ENCODE assay signal across 8 mouse cellular contexts in genomic region chr10:84059646-84060491, GRCm38 (mm10).
DNase-seq lines count a peak whose midpoint lies in the region; ATAC-seq lines count a peak whose summit lies in the region.

No protein-coding gene starts in this region.

- H3K36me3 ChIP-seq in midbrain, embryonic 10.5 days: no peaks in the 10 kb centered on the region
- H3K36me3 ChIP-seq in midbrain, embryonic 16.5 days (ENCODE audit: control insufficient read depth, insufficient read depth, low read length): no peaks in the 10 kb centered on the region
- no peaks in the 10 kb centered on the region for H3K36me3 ChIP-seq in hindbrain, embryonic 10.5 days
- H3K36me3 ChIP-seq in neural tube, embryonic 11.5 days (ENCODE audit: control insufficient read depth, insufficient read depth, low read length): no peaks in the 10 kb centered on the region

- no peaks in the 10 kb centered on the region for H3K9me3 ChIP-seq in midbrain, embryonic 10.5 days (replicated peaks)
- no peaks in the 10 kb centered on the region for H3K9me3 ChIP-seq in midbrain, embryonic 16.5 days (replicated peaks; ENCODE audit: control insufficient read depth, low read length, poor library complexity, severe bottlenecking)
- no peaks in the 10 kb centered on the region for H3K9me3 ChIP-seq in hindbrain, embryonic 10.5 days
- no peaks in the 10 kb centered on the region for H3K9me3 ChIP-seq in neural tube, embryonic 11.5 days (ENCODE audit: control insufficient read depth, low read length)

- H3K4me3 ChIP-seq in midbrain, embryonic 10.5 days: no peak overlapping the region
- H3K4me3 ChIP-seq in midbrain, embryonic 16.5 days (ENCODE audit: low read depth, low read length): no peak overlapping the region
- H3K4me3 ChIP-seq in hindbrain, embryonic 10.5 days: no peak overlapping the region
- no peak overlapping the region for H3K4me3 ChIP-seq in neural tube, embryonic 11.5 days (ENCODE audit: low read depth, low read length)

- no peak; the same call in 1 of the 2 replicates for ATAC-seq in midbrain, embryonic 16.5 days
- ATAC-seq in neural tube, embryonic 11.5 days (ENCODE audit: insufficient read depth, low FRiP score, low TSS enrichment): peak; percentile 60; the same call in 1 of the 2 replicates

- peak; percentile 55 for DNase-seq in midbrain, embryonic 10.5 days (ENCODE audit: low spot score)
- peak; percentile 67 for DNase-seq in embryo, embryonic 10.5 days (ENCODE audit: low spot score)
- peak; percentile 39 for DNase-seq in hindbrain, embryonic 10.5 days (ENCODE audit: low spot score)
- DNase-seq in neural tube, embryonic 11.5 days (ENCODE audit: low spot score): peak; percentile 47
- DNase-seq in left cerebral cortex, postnatal 14 days (ENCODE audit: low spot score in 2 of 2): no peak
- DNase-seq in adrenal gland, adult 2 months: no peak
- DNase-seq in spleen, adult 18-20 months: no peak

- no peak overlapping the region for H3K4me2 ChIP-seq in midbrain, embryonic 16.5 days (ENCODE audit: low read length)
- H3K4me2 ChIP-seq in neural tube, embryonic 11.5 days (ENCODE audit: low read depth): no peak overlapping the region

- H3K9ac ChIP-seq in midbrain, embryonic 16.5 days (ENCODE audit: low read depth, low read length): no peak overlapping the region
- no peak overlapping the region for H3K9ac ChIP-seq in neural tube, embryonic 11.5 days (ENCODE audit: low read length)

- peaks cover 52% of the 10 kb centered on the region for H3K4me1 ChIP-seq in midbrain, embryonic 10.5 days
- H3K4me1 ChIP-seq in midbrain, embryonic 16.5 days (ENCODE audit: control insufficient read depth, insufficient read depth, low read length): peaks cover 15% of the 10 kb centered on the region
- peaks cover 39% of the 10 kb centered on the region for H3K4me1 ChIP-seq in hindbrain, embryonic 10.5 days (replicated peaks)
- peaks cover 12% of the 10 kb centered on the region; the same call in 1 of the 2 replicates for H3K4me1 ChIP-seq in neural tube, embryonic 11.5 days (ENCODE audit: control insufficient read depth, insufficient read depth, low read length)

- intact Hi-C loops in left cerebral cortex, postnatal 14 days (cut with DNase I): no loop called here

- no peaks in the 10 kb centered on the region for H3K27me3 ChIP-seq in midbrain, embryonic 10.5 days (ENCODE audit: low read depth, poor library complexity, severe bottlenecking)
- no peaks in the 10 kb centered on the region for H3K27me3 ChIP-seq in midbrain, embryonic 16.5 days (ENCODE audit: control insufficient read depth, insufficient read depth, low read depth, low read length)
- peaks cover 3% of the 10 kb centered on the region; the same call in 1 of the 2 replicates for H3K27me3 ChIP-seq in hindbrain, embryonic 10.5 days (ENCODE audit: insufficient read depth, poor library complexity, severe bottlenecking)
- H3K27me3 ChIP-seq in neural tube, embryonic 11.5 days (ENCODE audit: control insufficient read depth, insufficient read depth, low read length): no peaks in the 10 kb centered on the region

- peak overlapping the region; percentile 84 for H3K27ac ChIP-seq in midbrain, embryonic 10.5 days (replicated peaks)
- H3K27ac ChIP-seq in midbrain, embryonic 16.5 days (ENCODE audit: low read length): no peak overlapping the region
- peak overlapping the region; percentile 82 for H3K27ac ChIP-seq in hindbrain, embryonic 10.5 days
- H3K27ac ChIP-seq in neural tube, embryonic 11.5 days (ENCODE audit: low read depth, low read length): 0 out of 2 replicates have a peak overlapping the region, but pooled peaks have one; percentile 28

- WGBS in midbrain, embryonic 10.5 days: 64% methylated on average over 9 of the region's 9 CpGs
- WGBS in midbrain, embryonic 16.5 days: 34% methylated on average over 9 of the region's 9 CpGs
- 54% methylated on average over 9 of the region's 9 CpGs for WGBS in hindbrain, embryonic 10.5 days
- WGBS in neural tube, embryonic 11.5 days: 50% methylated on average over 9 of the region's 9 CpGs

Comparison
In these comparisons a context has a peak if more than half of its experiments do, and no peak if none do; other contexts are left out.
1. DNase-seq: peak in midbrain, embryonic 10.5 days (single experiment), embryo, embryonic 10.5 days (single experiment), hindbrain, embryonic 10.5 days (single experiment) and neural tube, embryonic 11.5 days (single experiment); none in left cerebral cortex, postnatal 14 days (0 of 2), adrenal gland, adult 2 months (single experiment) and spleen, adult 18-20 months (0 of 2).